Mouse (Mus musculus) bone marrow macrophage, adult 2 months (primary cell): ENCODE data around the gene Serpini2.

Experiments
- CTCF ChIP-seq: IDR thresholded peaks from 2 replicates; pipeline ENCODE4 v1.5.1; 2012; ENCODE audit warnings: low read depth, mild to moderate bottlenecking, low read length, moderate library complexity
- POLR2A ChIP-seq: IDR thresholded peaks from 2 replicates; pipeline ENCODE4 v1.6.1; 2012; ENCODE audit warnings: mild to moderate bottlenecking, low read depth, low read length, borderline replicate concordance

DNA sequence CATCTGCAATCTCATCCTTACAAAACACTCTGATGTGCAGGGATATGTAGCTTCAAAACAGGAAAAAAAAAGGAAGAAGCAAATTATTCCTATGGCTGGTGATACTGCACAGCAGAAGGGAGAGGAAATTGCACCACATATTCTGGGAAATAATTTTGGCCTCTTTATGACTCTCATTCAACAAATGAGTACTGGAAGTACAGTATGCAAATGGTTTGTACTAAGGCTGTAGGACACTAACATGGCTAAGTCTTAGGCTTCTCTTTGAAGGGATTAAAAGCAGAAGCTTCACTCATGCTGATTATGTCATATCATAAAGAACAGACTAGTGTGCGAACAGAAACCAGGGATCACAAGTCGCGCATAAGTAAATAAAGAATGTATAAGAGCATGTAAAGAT, 6.6 kb upstream of the Serpini2 start:
- TF ChIP-seq CTCF (no peak), POLR2A (no peak)
